In genomic region chr2:166583292-166583691, GRCm38 (mm10) we compare ENCODE assay signal across 11 mouse cellular contexts.
DNase-seq lines count a peak whose midpoint lies in the region; TF ChIP-seq lines count a peak whose summit lies in the region.
"Had no signal": no experiment of that assay in that cellular context is flagged by ENCODE, and none has a peak within 500 bp of the region (broad histone marks: within the 10 kb centered on the region; RNA-seq: fewer than 3 reads in every experiment).

No protein-coding gene starts in this region.

- peak; percentile 56 for TF ChIP-seq CTCF in layer of hippocampus, adult 2 months (conservative IDR thresholded peaks at IDR 0.05)
- peak; percentile 50 for TF ChIP-seq CTCF in bone marrow macrophage, adult 2 months (IDR thresholded peaks at IDR 0.05; ENCODE audit: low read depth, low read length)

- no peak overlapping the region for H3K27ac ChIP-seq in layer of hippocampus, adult 2 months
- no peak overlapping the region for H3K27ac ChIP-seq in bone marrow macrophage, adult 2 months (ENCODE audit: insufficient read depth, low read depth, low read length)
- H3K27ac ChIP-seq: hindbrain, embryonic 15.5 days; liver, embryonic 15.5 days had no signal

- no peak for DNase-seq in layer of hippocampus, adult 2 months (ENCODE audit: low spot score in 2 of 2)
- DNase-seq in layer of hippocampus, adult 11-12 months (ENCODE audit: low spot score) = no peak
- DNase-seq in thymus, postnatal 0 days (ENCODE audit: low spot score) = peak; percentile 21
- no peak for DNase-seq in thymus, postnatal 36 days
- no peak for DNase-seq in cerebellum, adult 8-10 months
- no peak for DNase-seq in heart, postnatal 25 days (ENCODE audit: low spot score)
- DNase-seq: kidney, postnatal 25 days had no signal

- TF ChIP-seq POLR2A in bone marrow macrophage, adult 2 months (IDR thresholded peaks at IDR 0.05; ENCODE audit: borderline replicate concordance, low read depth, low read length) = no peak

- intact Hi-C loops in heart, postnatal 25 days (cut with DNase I) = no loop called here

- H3K4me1 ChIP-seq in bone marrow macrophage, adult 2 months (ENCODE audit: control insufficient read depth, insufficient read depth, low read length) = no peaks in the 10 kb centered on the region
- H3K4me1 ChIP-seq: hindbrain, embryonic 15.5 days; liver, embryonic 15.5 days had no signal

- no peak overlapping the region for H3K4me3 ChIP-seq in layer of hippocampus, adult 2 months
- H3K4me3 ChIP-seq in bone marrow macrophage, adult 2 months (ENCODE audit: insufficient read depth, low read length) = no peak overlapping the region
- H3K4me3 ChIP-seq: erythroblast, embryonic 14.5 days; hindbrain, embryonic 15.5 days; liver, embryonic 15.5 days had no signal
